Mouse (Mus musculus) thymus, postnatal 10 days (tissue): Measurements from ENCODE around the gene Rab19.
"Not testable (repeated sequence)": the region's sequence is repeated elsewhere in the genome, so short reads cannot be mapped to it uniquely, and the experiment has no call there.

Experiments used
- DNase-seq, 2 experiments: peaks; one replicate each; pipeline ENCODE4 v3.0.0; 2021; ENCODE audit warnings: low spot score in 2 of 2

The Rab19 gene

GRCm38 (mm10) chr6:39429007-39429788, 48.2 kb downstream of the Rab19 start:
- no peak for DNase-seq

- no peak for DNase-seq
These were observed 49.7 kb downstream of the Rab19 start for GRCm38 (mm10) chr6:39430722-39431121.

- DNase-seq, result no peak
These were observed 52.2 kb downstream of the Rab19 start for GRCm38 (mm10) chr6:39433174-39433573.

- no peak for DNase-seq
These were observed 52.7 kb downstream of the Rab19 start for GRCm38 (mm10) chr6:39433701-39434100.

- no peak for DNase-seq
These were observed 53.3 kb downstream of the Rab19 start for GRCm38 (mm10) chr6:39434111-39434885.

- DNase-seq, result no peak
These were observed 54.0 kb downstream of the Rab19 start for GRCm38 (mm10) chr6:39434886-39435492.

- DNase-seq, result no peak
These were observed 54.9 kb downstream of the Rab19 start for GRCm38 (mm10) chr6:39435875-39436274.

- not testable (repeated sequence) for DNase-seq
These were observed 56.5 kb downstream of the Rab19 start for GRCm38 (mm10) chr6:39437519-39437918.
